Mouse (Mus musculus): ENCODE data around the gene Arhgap22.

- TF ChIP-seq CTCF (IDR thresholded peaks at IDR 0.05; ENCODE audit: low read depth) (no peak), EP300 (IDR thresholded peaks at IDR 0.05; ENCODE audit: low read depth) (no peak)
Measured at GRCm38 (mm10) chr14:33232048-33232447, 18.2 kb downstream of the Arhgap22 start.
